Mouse (Mus musculus) testis, adult 10 weeks (tissue): ENCODE data around the gene Olfr1346. TPM values are rescaled to one million over a fixed set of nuclear protein-coding genes. Genes with fewer than 3 reads are reported as not detected.

Experiments used
- polyA plus RNA-seq: library from polyadenylated mRNA; stranded (reverse); fragments of 350-450 nt; fragmentation: Illumina TruSeq; extraction: RNeasy Lipid Tissue Mini Kit (QIAGEN cat#74804); gene quantifications from one replicate; pipeline ENCODE4 v1.2.3, GENCODE M21; 2014; ENCODE audit warnings: low read depth, low replicate concordance

The Olfr1346 gene
- 0.07 TPM for polyA plus RNA-seq

DNA sequence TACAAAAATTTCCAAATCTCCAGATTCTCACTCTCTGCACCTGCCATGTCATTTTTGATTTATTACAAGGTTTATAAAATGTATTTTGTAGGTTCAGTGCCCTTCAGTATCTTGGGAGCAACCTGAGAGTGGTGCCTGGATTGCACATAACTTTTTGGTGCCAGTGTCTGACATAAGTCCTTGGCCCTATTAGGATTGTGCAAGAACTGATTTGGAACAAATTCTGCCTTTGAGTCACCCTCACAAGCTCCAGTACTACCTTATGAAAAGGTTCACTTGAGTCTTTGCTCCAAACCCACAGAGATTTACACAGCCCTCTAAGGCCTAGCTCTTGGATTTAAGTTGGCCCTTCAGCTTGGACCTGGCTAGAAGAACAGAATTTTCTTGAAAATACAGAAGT lies at the start of gene Olfr1346:
Olfr1346 (plus strand) TSS at position 151 of the 400 bp plus-strand sequence.

DNA sequence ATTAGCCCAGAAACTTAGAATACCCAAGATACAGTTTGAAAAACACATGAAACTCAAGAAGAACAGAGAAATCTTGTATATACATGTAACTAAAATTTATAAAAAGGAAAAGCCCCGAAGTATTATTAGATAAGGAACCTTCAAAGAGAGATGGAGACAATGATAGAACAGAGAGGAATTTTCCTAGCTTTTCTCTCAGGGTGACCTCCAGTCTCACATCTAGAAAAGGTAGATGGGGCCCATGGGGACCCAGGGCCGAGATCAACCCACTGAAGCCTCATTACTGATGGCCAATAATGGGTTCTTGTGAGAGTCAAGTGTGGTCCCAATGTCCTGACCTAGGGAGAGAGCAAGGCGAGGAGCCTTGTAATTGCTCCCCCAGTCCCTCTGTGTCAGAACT lies 28.5 kb upstream of the Olfr1346 start, which contains the start of gene Olfr1344:
Olfr1344 (plus strand) TSS at position 301 of the 400 bp plus-strand sequence.

DNA sequence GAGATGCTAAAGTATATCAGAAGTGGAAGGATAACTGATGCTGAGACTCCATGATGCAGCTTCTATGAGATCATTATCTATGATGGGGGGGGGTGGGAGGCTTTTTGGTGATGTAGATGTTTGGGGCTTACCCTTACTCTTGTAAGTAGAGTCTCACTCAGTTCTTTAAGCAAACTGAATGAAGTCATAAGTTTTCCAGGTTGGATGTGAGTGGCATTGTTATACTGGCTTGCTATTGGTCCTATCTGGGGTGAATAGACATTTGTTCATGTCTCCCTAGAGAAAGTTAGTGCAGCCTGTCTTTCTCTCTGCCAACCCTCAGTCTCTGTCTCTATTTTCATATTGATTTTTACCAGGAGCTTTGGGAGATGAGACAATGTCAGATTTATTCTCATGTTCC lies 11.0 kb upstream of the Olfr1346 start, which contains the start of gene Olfr1336:
Olfr1336 (plus strand) TSS at position 301 of the 400 bp plus-strand sequence.

DNA sequence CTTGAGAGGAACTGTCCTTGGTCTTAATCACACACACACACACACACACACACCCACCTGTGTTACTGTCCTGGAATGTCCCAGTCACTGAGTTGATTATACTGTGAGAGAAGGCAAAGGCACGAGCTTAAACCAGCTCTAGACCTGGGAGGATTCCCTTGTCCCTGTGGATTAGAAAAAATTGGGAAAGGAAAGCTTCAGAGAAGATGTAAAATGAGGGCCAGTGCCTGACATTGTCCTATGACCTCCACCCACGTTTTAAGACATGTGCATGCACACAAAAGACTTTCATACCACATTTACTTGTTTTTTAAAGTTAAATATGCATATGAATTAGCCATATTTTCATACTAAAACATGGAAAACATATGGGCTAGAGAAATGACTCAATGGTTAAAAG lies 19.9 kb downstream of the Olfr1346 start, which contains the start of gene Olfr5:
Olfr5 (minus strand) TSS at position 101 of the 400 bp plus-strand sequence.

DNA sequence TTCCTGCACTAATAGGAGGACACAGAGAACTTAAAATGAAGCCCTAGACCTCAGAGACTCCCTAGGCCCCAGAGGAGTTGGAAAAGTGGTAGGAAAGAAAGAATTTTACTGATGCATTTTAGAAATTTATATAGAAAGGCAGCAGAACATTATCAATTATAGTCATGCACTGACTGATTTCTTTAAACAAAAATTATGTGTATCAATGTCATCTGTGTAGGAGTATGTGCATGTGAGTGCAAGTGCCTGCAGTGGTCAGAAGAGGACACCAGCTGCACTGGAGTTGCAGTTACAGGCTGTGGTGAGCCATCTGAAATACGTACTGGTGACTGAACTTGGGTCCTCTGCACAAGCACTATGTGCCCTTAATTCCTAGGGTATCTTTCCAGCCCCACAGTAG lies 32.8 kb downstream of the Olfr1346 start, which contains the start of gene Olfr1347:
Olfr1347 (minus strand) TSS at position 101 of the 400 bp plus-strand sequence.

DNA sequence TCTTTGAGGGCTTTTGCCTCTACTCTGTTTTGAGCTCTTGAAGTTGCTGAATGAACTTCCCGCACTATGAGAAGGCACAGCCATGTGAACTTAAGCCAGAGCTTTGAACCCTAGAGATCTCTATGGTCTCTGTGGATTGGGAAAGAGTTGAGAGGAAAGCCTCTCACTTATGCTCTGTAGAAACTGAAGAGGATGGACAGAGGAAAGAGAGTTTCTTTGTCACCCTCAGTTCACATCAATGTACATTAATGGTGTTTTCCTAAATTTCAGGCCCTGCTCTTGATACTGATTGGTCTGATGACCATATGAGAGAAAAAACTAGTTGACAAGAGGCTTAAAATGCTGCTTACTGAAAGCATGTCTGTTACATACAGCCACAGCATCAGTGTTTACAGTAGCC lies 41.7 kb downstream of the Olfr1346 start, which contains the start of gene Olfr1348:
Olfr1348 (minus strand) TSS at position 101 of the 400 bp plus-strand sequence.

DNA sequence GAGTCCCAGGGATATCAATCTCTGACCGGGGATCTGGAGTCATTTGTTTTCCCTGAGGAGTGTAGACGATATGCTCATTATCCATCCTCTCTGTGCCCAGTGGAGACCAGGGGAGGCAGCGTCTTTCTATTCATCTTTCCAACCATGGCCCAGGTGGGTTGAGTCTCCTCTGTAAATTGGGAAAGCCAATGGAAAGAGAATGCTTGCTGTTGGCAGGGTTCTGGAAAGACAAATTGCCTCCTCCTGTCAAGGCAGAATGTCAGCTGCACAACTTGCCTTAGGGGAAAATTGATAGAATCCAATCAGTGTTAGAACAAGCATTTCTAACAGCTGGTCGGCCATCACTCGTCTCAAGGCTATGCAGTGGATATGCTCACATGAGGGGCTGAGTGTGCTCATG lies 55.9 kb downstream of the Olfr1346 start, which contains the start of gene Olfr1349:
Olfr1349 (minus strand) TSS at position 101 of the 400 bp plus-strand sequence.

Other genes starting within 250 kb of the Olfr1346 start
- 0.80 TPM for gene Zscan5b, start 244.8 kb upstream of the Olfr1346 start, polyA plus RNA-seq
- not detected for gene Epp13, start 214.4 kb upstream of the Olfr1346 start, polyA plus RNA-seq
- gene Zfp667, start 180.5 kb upstream of the Olfr1346 start, polyA plus RNA-seq = 19.8 TPM
- 7.7 TPM for gene Zfp583, start 135.8 kb upstream of the Olfr1346 start, polyA plus RNA-seq
- 3.0 TPM for gene Gm3854, start 123.3 kb upstream of the Olfr1346 start, polyA plus RNA-seq
- gene Zfp78, start 103.8 kb upstream of the Olfr1346 start, polyA plus RNA-seq = 18.0 TPM
- gene Zfp28, start 83.8 kb upstream of the Olfr1346 start, polyA plus RNA-seq = 9.9 TPM
- gene Smim17, start 68.4 kb upstream of the Olfr1346 start, polyA plus RNA-seq = 2.9 TPM
- 3.3 TPM for gene Gm20715, start 56.8 kb upstream of the Olfr1346 start, polyA plus RNA-seq
- not detected for gene Olfr1344, start 28.4 kb upstream of the Olfr1346 start, polyA plus RNA-seq
- gene Olfr1336, start 10.9 kb upstream of the Olfr1346 start, polyA plus RNA-seq = 0.17 TPM
- not detected for gene Olfr5, start 19.8 kb downstream of the Olfr1346 start, polyA plus RNA-seq
- gene Olfr1347, start 32.7 kb downstream of the Olfr1346 start, polyA plus RNA-seq = not detected
- gene Olfr1348, start 41.6 kb downstream of the Olfr1346 start, polyA plus RNA-seq = not detected
- 0.29 TPM for gene Olfr1349, start 55.8 kb downstream of the Olfr1346 start, polyA plus RNA-seq
- gene Olfr1350, start 97.7 kb downstream of the Olfr1346 start, polyA plus RNA-seq = not detected
- gene Zim1, start 229.3 kb downstream of the Olfr1346 start, polyA plus RNA-seq = 0.10 TPM